Mouse (Mus musculus) liver, adult 2 months (tissue): ENCODE data around the gene Chrne. TPM values are rescaled to one million over a fixed set of nuclear protein-coding genes. Genes with fewer than 3 reads are reported as not detected.

Source experiments
- DNase-seq: peaks from one replicate; pipeline ENCODE4 v3.0.0-alpha.2; 2011; ENCODE audit warnings: low read depth, low spot score; ENCODE audit errors: extremely low read depth
- H3K27ac ChIP-seq: fragments of 200-500 bp; replicated peaks from 2 replicates; pipeline ENCODE4 v1.5.1; 2012; ENCODE audit warnings: low read depth, mild to moderate bottlenecking, control low read depth, inconsistent platforms, low read length; ENCODE audit not compliant: insufficient read depth
- H3K27me3 ChIP-seq: fragments of 200-500 bp; 2 replicates; pipeline ENCODE4 v1.6.1; 2012; ENCODE audit warnings: mild to moderate bottlenecking, moderate library complexity, low read length, inconsistent platforms; ENCODE audit not compliant: control insufficient read depth, insufficient read depth
- H3K36me3 ChIP-seq: fragments of 200-500 bp; 2 replicates; pipeline ENCODE4 v1.6.1; 2012; ENCODE audit warnings: low read length, inconsistent platforms; ENCODE audit not compliant: control insufficient read depth, insufficient read depth
- H3K4me1 ChIP-seq: fragments of 200-500 bp; 2 replicates; pipeline ENCODE4 v1.6.1; 2011; ENCODE audit warnings: low read length; ENCODE audit not compliant: control insufficient read depth, insufficient read depth
- H3K4me3 ChIP-seq: fragments of 200-500 bp; 2 replicates; pipeline ENCODE4 v1.5.1; 2011; ENCODE audit warnings: low read depth, mild to moderate bottlenecking, control low read depth, low read length, moderate library complexity; ENCODE audit not compliant: insufficient read depth
- H3K79me2 ChIP-seq: fragments of 200-500 bp; 2 replicates; pipeline ENCODE4 v1.6.1; 2012; ENCODE audit warnings: inconsistent platforms, mild to moderate bottlenecking, low read length, moderate library complexity; ENCODE audit not compliant: control insufficient read depth, insufficient read depth
- H3K9ac ChIP-seq: fragments of 200-500 bp; 2 replicates; pipeline ENCODE4 v1.6.1; 2012; ENCODE audit warnings: low read depth, mild to moderate bottlenecking, control low read depth, inconsistent platforms, low read length
- CTCF ChIP-seq: fragments of 200-500 bp; IDR thresholded peaks from 2 replicates; pipeline ENCODE4 v1.5.1; 2011; ENCODE audit warnings: low read depth, low read length, control low read depth
- POLR2A ChIP-seq: fragments of 200-500 bp; IDR thresholded peaks from 2 replicates; pipeline ENCODE4 v1.6.1; 2011; ENCODE audit warnings: low read length, control low read depth; ENCODE audit not compliant: insufficient read depth; ENCODE audit errors: extremely low read depth
- WGBS: fragments of 180-500 bp; shearing (Covaris S2); methylation state at CpG from one replicate; pipeline ENCODE4 v1.1.7; 2018; 5-methylcytosine and 5-hydroxymethylcytosine counted together
- polyA plus RNA-seq: library from polyadenylated mRNA; depleted of rRNA; stranded (reverse); fragments of >200 nt; gene quantifications from 2 replicates; pipeline ENCODE4 v1.2.3, GENCODE M21; 2012
- total RNA-seq: library from RNA; depleted of rRNA; stranded (reverse); fragments of >200 nt; gene quantifications from 2 replicates; pipeline ENCODE4 v1.2.3, GENCODE M21; 2014

The Chrne gene
- total and polyA plus RNA-seq, 2 experiments, result 0.09 to 1.3 TPM

GRCm38 (mm10) chr11:70615516-70616093 lies 3.4 kb downstream of the Chrne start, which contains the start of gene 4930544D05Rik:
TSS of gene 4930544D05Rik (plus strand) at chr11:70615848.
- 46% methylated on average over 21 of the region's 21 CpGs for WGBS
- H3K4me3 ChIP-seq, result peak within 1 kb of the TSS; percentile 17; the same call in 1 of the 2 replicates
- 0 out of 2 replicates have a peak within 1 kb of the TSS, but pooled peaks have one; percentile 10 for H3K9ac ChIP-seq
- H3K27ac ChIP-seq, result no peak within 1 kb of the TSS
- TF ChIP-seq POLR2A, result no peak
- no peak for TF ChIP-seq CTCF
- DNase-seq, result no peak
- H3K36me3 ChIP-seq, result peaks cover 3% of the 10 kb centered on the region; the same call in 1 of the 2 replicates
- H3K4me1 ChIP-seq, result peaks cover 3% of the 10 kb centered on the region; the same call in 1 of the 2 replicates
- H3K79me2 ChIP-seq, result no peaks in the 10 kb centered on the region
- no peaks in the 10 kb centered on the region for H3K27me3 ChIP-seq

DNA sequence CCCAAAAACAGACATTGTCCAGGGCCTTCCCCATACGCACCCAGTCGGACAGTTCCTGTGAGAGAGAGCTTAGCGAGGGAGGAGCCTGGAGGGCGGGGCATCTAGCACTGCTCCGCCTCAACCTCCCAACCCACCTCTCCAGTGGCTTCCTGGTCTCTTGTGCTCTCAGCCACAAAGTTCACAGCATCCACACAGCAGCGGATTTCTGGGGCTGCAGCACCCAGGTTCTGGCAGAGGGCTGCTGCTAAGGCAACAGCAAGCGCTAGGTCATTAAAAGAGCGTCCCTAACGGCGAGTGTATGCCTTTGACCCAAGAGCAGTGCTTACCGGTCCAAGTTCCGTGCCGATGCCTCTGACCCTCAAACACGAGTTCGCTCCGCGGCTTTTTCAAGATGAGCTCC lies 3.9 kb downstream of the Chrne start:
- WGBS, result 10% methylated on average over 17 of the region's 17 CpGs
- Histone ChIP-seq H3K9ac (0 out of 2 replicates have a peak overlapping the region, but pooled peaks have one; percentile 10), H3K4me3 (peak overlapping the region; percentile 17; the same call in 1 of the 2 replicates), H3K27ac (no peak overlapping the region), H3K36me3 (peaks cover 3% of the 10 kb centered on the region; the same call in 1 of the 2 replicates), H3K27me3 (no peaks in the 10 kb centered on the region), H3K79me2 (no peaks in the 10 kb centered on the region), H3K4me1 (peaks cover 3% of the 10 kb centered on the region; the same call in 1 of the 2 replicates)
- DNase-seq, result peak; percentile 67
- TF ChIP-seq CTCF, result no peak
- TF ChIP-seq POLR2A, result no peak

- Histone ChIP-seq H3K27me3 (no peaks in the 10 kb centered on the region), H3K9ac (no peak overlapping the region), H3K79me2 (no peaks in the 10 kb centered on the region), H3K27ac (no peak overlapping the region), H3K4me3 (no peak overlapping the region), H3K4me1 (peaks cover 3% of the 10 kb centered on the region; the same call in 1 of the 2 replicates), H3K36me3 (peaks cover 6% of the 10 kb centered on the region; the same call in 1 of the 2 replicates)
- TF ChIP-seq POLR2A, result no peak
- TF ChIP-seq CTCF, result peak; percentile 45
- DNase-seq, result no peak
- WGBS, result 85% methylated on average over 7 of the region's 7 CpGs
These were observed 6.5 kb downstream of the Chrne start for GRCm38 (mm10) chr11:70612505-70612904.

DNA sequence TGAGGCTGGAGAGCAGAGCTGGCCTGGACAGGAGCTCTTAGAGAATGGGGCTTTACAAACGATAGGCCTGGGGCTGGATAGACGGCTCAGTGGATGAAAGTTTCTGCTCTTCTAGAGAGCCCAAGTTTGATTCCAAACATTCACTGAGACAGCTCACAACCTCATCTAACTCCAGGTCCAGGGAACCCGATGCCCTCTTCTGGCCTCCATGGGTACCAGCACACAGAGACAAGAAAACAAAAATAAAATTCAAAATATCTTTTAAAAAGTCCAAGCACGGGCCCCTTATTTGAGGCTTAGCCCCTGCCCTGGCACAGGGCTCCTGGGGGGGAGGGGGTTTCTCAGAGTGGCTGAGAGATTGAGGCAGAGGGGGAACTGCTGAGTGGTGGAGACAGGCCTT lies 8.3 kb downstream of the Chrne start:
- Histone ChIP-seq H3K4me1 (peaks cover 3% of the 10 kb centered on the region; the same call in 1 of the 2 replicates), H3K36me3 (peaks cover 6% of the 10 kb centered on the region; the same call in 1 of the 2 replicates), H3K79me2 (no peaks in the 10 kb centered on the region), H3K27ac (no peak overlapping the region), H3K9ac (no peak overlapping the region), H3K4me3 (no peak overlapping the region), H3K27me3 (no peaks in the 10 kb centered on the region)
- WGBS, result 89% methylated on average over 4 of the region's 4 CpGs
- TF ChIP-seq CTCF, result no peak
- TF ChIP-seq POLR2A, result no peak
- no peak for DNase-seq

GRCm38 (mm10) chr11:70608381-70609066 lies 10.5 kb downstream of the Chrne start:
- WGBS, result 88% methylated on average over 26 of the region's 26 CpGs
- no peak for DNase-seq
- H3K4me1 ChIP-seq, result no peaks in the 10 kb centered on the region
- H3K27me3 ChIP-seq, result no peaks in the 10 kb centered on the region
- no peak overlapping the region for H3K9ac ChIP-seq
- H3K4me3 ChIP-seq, result no peak overlapping the region
- peak; percentile 68 for TF ChIP-seq CTCF
- no peak for TF ChIP-seq POLR2A
- no peaks in the 10 kb centered on the region for H3K79me2 ChIP-seq
- no peak overlapping the region for H3K27ac ChIP-seq
- peaks cover 6% of the 10 kb centered on the region; the same call in 1 of the 2 replicates for H3K36me3 ChIP-seq

DNA sequence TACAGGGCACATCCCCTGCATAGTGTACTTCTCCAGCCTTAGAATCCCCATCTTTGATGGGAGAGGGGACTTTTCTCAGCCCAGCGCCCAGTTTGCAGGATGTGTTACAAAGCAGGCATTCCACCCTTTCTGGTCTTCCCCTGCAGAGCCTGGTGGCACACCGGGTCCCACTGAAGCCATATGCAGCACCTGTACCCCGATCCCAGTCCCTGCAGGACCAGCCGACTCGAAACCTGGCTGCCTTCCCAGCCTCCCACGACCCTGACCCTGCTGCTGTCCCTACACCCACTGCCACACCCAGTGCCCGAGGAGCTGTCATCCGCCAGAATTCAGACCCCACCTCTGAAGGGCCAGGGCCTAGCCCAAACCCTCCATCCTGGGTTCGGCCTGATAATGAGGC lies 11.4 kb downstream of the Chrne start:
- Histone ChIP-seq H3K79me2 (no peaks in the 10 kb centered on the region), H3K9ac (no peak overlapping the region), H3K36me3 (peaks cover 6% of the 10 kb centered on the region; the same call in 1 of the 2 replicates), H3K27ac (no peak overlapping the region), H3K27me3 (no peaks in the 10 kb centered on the region), H3K4me1 (no peaks in the 10 kb centered on the region), H3K4me3 (no peak overlapping the region)
- no peak for TF ChIP-seq POLR2A
- TF ChIP-seq CTCF, result no peak
- 80% methylated on average over 9 of the region's 9 CpGs for WGBS
- no peak for DNase-seq
